Mouse (Mus musculus) heart, adult 2 months (tissue): ENCODE measurements at regions not wholly inside any gene's neighbourhood (a gene's known extent, or its start where the extent isn't known, plus 50 kb on each side); places are given as distances from the start of the nearest gene placed in this dataset.

Source experiments
- CTCF ChIP-seq: fragments of 200-600 bp; IDR thresholded peaks from 2 replicates; pipeline ENCODE4 v1.8.1; 2022; ENCODE audit warnings: antibody characterized with exemption, mild to moderate bottlenecking, moderate library complexity
- EP300 ChIP-seq: fragments of 200-500 bp; IDR thresholded peaks from 2 replicates; pipeline ENCODE4 v1.6.1; 2011; ENCODE audit warnings: low read depth, low read length, control low read depth; ENCODE audit not compliant: insufficient read depth
- POLR2A ChIP-seq: fragments of 200-500 bp; IDR thresholded peaks from 2 replicates; pipeline ENCODE4 v1.6.1; 2011; ENCODE audit warnings: mild to moderate bottlenecking, low read depth, low read length, control low read depth; ENCODE audit not compliant: insufficient read depth

DNA sequence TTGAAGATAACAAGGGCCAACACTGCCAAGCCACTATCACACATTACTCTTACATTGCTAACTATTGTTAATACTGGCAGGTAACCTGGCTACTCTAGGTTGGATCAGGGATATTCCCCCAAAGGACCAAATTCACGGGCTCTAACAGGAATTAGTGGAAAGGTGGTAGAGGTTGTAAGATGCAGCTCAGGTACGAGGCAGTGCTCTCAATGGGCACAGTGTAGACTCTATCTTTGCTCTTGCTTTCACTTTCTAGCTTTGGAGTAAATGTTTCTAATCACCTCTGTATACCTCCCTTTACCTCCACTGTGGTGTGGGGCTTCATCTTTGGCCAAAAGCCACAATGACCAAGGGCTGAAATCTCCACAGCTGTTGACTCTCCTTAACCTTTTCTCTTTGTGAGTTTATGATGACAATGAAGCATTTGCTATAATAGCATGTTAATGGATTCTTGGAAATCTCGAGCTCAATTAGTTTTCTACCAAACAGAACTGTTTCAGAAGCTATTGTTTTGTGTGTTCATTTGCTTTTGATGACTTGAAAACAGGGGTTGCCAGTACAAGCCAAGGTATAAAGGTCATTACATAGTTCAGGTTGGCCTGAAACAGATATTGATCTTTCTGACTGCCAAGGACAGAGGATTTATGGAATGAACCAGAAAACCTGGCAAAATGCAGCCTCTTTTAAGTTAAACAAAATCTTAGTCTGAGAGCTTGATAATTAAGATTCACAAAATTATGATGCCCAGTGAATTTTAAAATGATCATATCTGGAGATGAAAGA lies 454.1 kb downstream of the 1190002N15Rik start:
- TF ChIP-seq EP300 = no peak
- TF ChIP-seq POLR2A = no peak
- no peak for TF ChIP-seq CTCF
